Mouse (Mus musculus) liver, embryonic 11.5 days (tissue): ENCODE results near the gene Bet1. TPM values are rescaled to one million over a fixed set of nuclear protein-coding genes. Genes with fewer than 3 reads are reported as not detected.

Source experiments
- ATAC-seq: fragments of 200-750 bp; cut with Nextera tagmentation; replicated peaks from 2 replicates; pipeline ENCODE4 v1.8.0; 2017; ENCODE audit warnings: moderate number of reproducible peaks, mild to moderate bottlenecking, moderate TSS enrichment, moderate library complexity; ENCODE audit not compliant: low FRiP score
- DNase-seq: peaks from one replicate; pipeline ENCODE4 v3.0.0-alpha.2; 2017; ENCODE audit warnings: low spot score
- H3K27ac ChIP-seq: fragments of 300-500 bp; sonication (generic); 2 replicates; pipeline ENCODE4 v1.5.1; 2014; ENCODE audit warnings: mild to moderate bottlenecking, low read depth, low read length, control low read depth
- H3K27me3 ChIP-seq: fragments of 300-500 bp; sonication (generic); replicated peaks from 2 replicates; pipeline ENCODE4 v1.6.1; 2014; ENCODE audit warnings: low read length, mixed read lengths; ENCODE audit not compliant: control insufficient read depth, insufficient read depth
- H3K36me3 ChIP-seq: fragments of 300-500 bp; sonication (generic); 2 replicates; pipeline ENCODE4 v1.6.1; 2014; ENCODE audit warnings: mild to moderate bottlenecking, low read length, moderate library complexity, mixed read lengths; ENCODE audit not compliant: control insufficient read depth, insufficient read depth
- H3K4me1 ChIP-seq: fragments of 300-500 bp; sonication (generic); replicated peaks from 2 replicates; pipeline ENCODE4 v1.6.1; 2014; ENCODE audit warnings: low read length, mixed read lengths; ENCODE audit not compliant: control insufficient read depth, insufficient read depth
- H3K4me2 ChIP-seq: fragments of 300-500 bp; sonication (generic); 2 replicates; pipeline ENCODE4 v1.6.1; 2014; ENCODE audit warnings: mild to moderate bottlenecking, control low read depth, moderate library complexity
- H3K4me3 ChIP-seq: fragments of 300-500 bp; sonication (generic); 2 replicates; pipeline ENCODE4 v1.5.1; 2014; ENCODE audit warnings: low read depth, low read length, control low read depth
- H3K9ac ChIP-seq: fragments of 300-500 bp; sonication (generic); 2 replicates; pipeline ENCODE4 v1.6.1; 2014; ENCODE audit warnings: low read depth, low read length, control low read depth
- H3K9me3 ChIP-seq: fragments of 300-500 bp; sonication (generic); 2 replicates; pipeline ENCODE4 v1.6.1; 2016; ENCODE audit warnings: low read length, inconsistent platforms, mixed read lengths; ENCODE audit not compliant: control insufficient read depth
- WGBS: fragments of 180-500 bp; shearing (Covaris S2); extraction: QIAGEN DNeasy Blood & Tissue Kit; methylation state at CpG from one replicate; pipeline ENCODE4 v1.1.7; 2014; 5-methylcytosine and 5-hydroxymethylcytosine counted together
- polyA plus RNA-seq: library from polyadenylated mRNA; unstranded; fragments of >200 nt; fragmentation: Nextera tagmentation; extraction: Ambion mirVana; gene quantifications from 2 replicates; pipeline ENCODE4 v1.2.1, GENCODE M21; 2014

The Bet1 gene
- polyA plus RNA-seq, 1 experiment from 2014 or later, result 60.9 TPM

- Histone ChIP-seq H3K9ac (no peak overlapping the region), H3K9me3 (no peaks in the 10 kb centered on the region), H3K27me3 (no peaks in the 10 kb centered on the region), H3K4me2 (no peak overlapping the region), H3K4me3 (no peak overlapping the region), H3K36me3 (no peaks in the 10 kb centered on the region), H3K27ac (no peak overlapping the region), H3K4me1 (no peaks in the 10 kb centered on the region)
- ATAC-seq, result no peak
- DNase-seq, result no peak
- WGBS, result 89% methylated on average over 1 of the region's 1 CpGs
Measured at GRCm38 (mm10) chr6:4047200-4047599, 39.6 kb downstream of the Bet1 start.

GRCm38 (mm10) chr6:4041821-4042220 is 45.0 kb downstream of the Bet1 start:
- H3K9me3 ChIP-seq, result no peaks in the 10 kb centered on the region
- no peaks in the 10 kb centered on the region for H3K27me3 ChIP-seq
- no peak for DNase-seq
- no peak overlapping the region for H3K27ac ChIP-seq
- no peaks in the 10 kb centered on the region for H3K4me1 ChIP-seq
- no peak overlapping the region for H3K9ac ChIP-seq
- H3K36me3 ChIP-seq, result no peaks in the 10 kb centered on the region
- 59% methylated on average over 1 of the region's 1 CpGs for WGBS
- no peak overlapping the region for H3K4me2 ChIP-seq
- H3K4me3 ChIP-seq, result no peak overlapping the region
- ATAC-seq, result no peak

GRCm38 (mm10) chr6:4030956-4031355 is 55.8 kb downstream of the Bet1 start:
- Histone ChIP-seq H3K4me1 (no peaks in the 10 kb centered on the region), H3K4me3 (no peak overlapping the region), H3K9ac (no peak overlapping the region), H3K27me3 (no peaks in the 10 kb centered on the region), H3K36me3 (no peaks in the 10 kb centered on the region), H3K4me2 (no peak overlapping the region), H3K27ac (no peak overlapping the region), H3K9me3 (no peaks in the 10 kb centered on the region)
- ATAC-seq, result no peak
- 77% methylated on average over 3 of the region's 3 CpGs for WGBS
- DNase-seq, result no peak

Other genes with a start within 250 kb of the Bet1 start
- 12.4 and 12.6 TPM in 2 replicates for gene Tfpi2, start 98.1 kb downstream of the Bet1 start, polyA plus RNA-seq
- not detected in 2 replicates for gene Gngt1, start 93.2 kb downstream of the Bet1 start, polyA plus RNA-seq
- 35.2 and 35.3 TPM in 2 replicates for gene Gng11, start 83.1 kb downstream of the Bet1 start, polyA plus RNA-seq